Mouse (Mus musculus) testis, adult 2 months (tissue): Measurements from ENCODE around the gene Kel.

ENCODE experiments used
- CTCF ChIP-seq: fragments of 200-500 bp; IDR thresholded peaks from 2 replicates; pipeline ENCODE4 v1.5.1; 2012; ENCODE audit warnings: low read depth, mild to moderate bottlenecking, inconsistent platforms, low read length, moderate library complexity; ENCODE audit not compliant: control insufficient read depth, insufficient read depth, insufficient replicate concordance
- POLR2A ChIP-seq: fragments of 200-500 bp; IDR thresholded peaks from 2 replicates; pipeline ENCODE4 v1.6.1; 2012; ENCODE audit warnings: low read depth, mild to moderate bottlenecking, inconsistent platforms, low read length, moderate library complexity; ENCODE audit not compliant: control insufficient read depth

DNA sequence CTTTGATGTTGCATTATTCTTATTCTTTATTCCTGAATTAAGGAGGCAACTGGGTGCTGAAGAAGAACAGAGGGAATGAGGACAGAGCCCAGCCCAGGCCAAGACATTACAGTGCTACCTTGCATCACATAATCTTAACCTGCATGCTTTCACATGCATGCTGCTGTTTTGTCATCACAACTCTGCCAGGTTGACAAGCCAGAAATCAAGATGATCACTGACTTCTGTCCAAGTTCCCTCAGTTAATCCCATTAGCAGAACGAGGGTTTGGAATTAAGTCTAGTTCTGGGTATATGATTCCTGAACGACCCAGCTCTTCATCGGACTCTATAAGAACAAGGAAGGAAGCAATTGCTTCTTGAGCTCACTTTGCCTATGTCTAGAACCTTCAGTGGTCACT lies 57.9 kb downstream of the Kel start:
- TF ChIP-seq POLR2A (no peak), CTCF (no peak)
